Mouse (Mus musculus): ENCODE measurements around the gene Coq2. TPM values are rescaled to one million over a fixed set of nuclear protein-coding genes. Genes with fewer than 3 reads are reported as not detected.
A peak's percentile ranks its signal among the peaks of the same experiment; 100 is the strongest.

Gene Coq2
- polyA plus RNA-seq (2016; fragmentation: Nextera tagmentation; extraction: Ambion mirVana), result 60.5 and 69.0 TPM in 2 replicates

GRCm38 (mm10) chr5:100674711-100675376, at the start of gene Coq2:
Gene Coq2 (minus strand): TSS chr5:100675140.
- H3K4me3 ChIP-seq, result peak within 1 kb of the TSS; percentile 83
- H3K27ac ChIP-seq, result peak within 1 kb of the TSS; percentile 93
- DNase-seq (ENCODE audit: low spot score), result peak; percentile 86
- 12% methylated on average over 17 of the region's 17 CpGs for WGBS
- peaks cover 19% of the 10 kb centered on the region for H3K4me1 ChIP-seq
- H3K27me3 ChIP-seq (ENCODE audit: low read depth, poor library complexity, severe bottlenecking), result no peaks in the 10 kb centered on the region
- H3K9me3 ChIP-seq (replicated peaks), result no peaks in the 10 kb centered on the region
- H3K36me3 ChIP-seq, result peaks cover 12% of the 10 kb centered on the region

- H3K27ac ChIP-seq, result peak within 1 kb of the TSS; percentile 79
- under 1% methylated on average over 53 of the region's 56 CpGs for WGBS
- peaks cover 38% of the 10 kb centered on the region for H3K27me3 ChIP-seq (ENCODE audit: low read depth, poor library complexity, severe bottlenecking)
- H3K36me3 ChIP-seq, result no peaks in the 10 kb centered on the region
- peaks cover 14% of the 10 kb centered on the region for H3K4me1 ChIP-seq
- peak within 1 kb of the TSS; percentile 60 for H3K4me3 ChIP-seq
- DNase-seq (ENCODE audit: low spot score), result peak; percentile 71
- no peaks in the 10 kb centered on the region for H3K9me3 ChIP-seq (replicated peaks)
Observed at GRCm38 (mm10) chr5:100719235-100720088, 44.5 kb upstream of the Coq2 start, which contains the start of gene Hpse. Gene Hpse (minus strand): TSS chr5:100719716.

- Histone ChIP-seq H3K4me3 (no peak overlapping the region), H3K9me3 (replicated peaks) (no peaks in the 10 kb centered on the region), H3K36me3 (no peaks in the 10 kb centered on the region), H3K27me3 (ENCODE audit: low read depth, poor library complexity, severe bottlenecking) (peaks cover 37% of the 10 kb centered on the region), H3K27ac (no peak overlapping the region), H3K4me1 (peaks cover 14% of the 10 kb centered on the region)
- WGBS, result 93% methylated on average over 15 of the region's 15 CpGs
- no peak for DNase-seq (ENCODE audit: low spot score)
Observed at GRCm38 (mm10) chr5:100716762-100717161, 41.8 kb upstream of the Coq2 start.

GRCm38 (mm10) chr5:100711219-100711618, 36.3 kb upstream of the Coq2 start:
- Histone ChIP-seq H3K4me1 (peaks cover 15% of the 10 kb centered on the region), H3K36me3 (no peaks in the 10 kb centered on the region), H3K4me3 (no peak overlapping the region), H3K27ac (peak overlapping the region; percentile 71), H3K9me3 (replicated peaks) (no peaks in the 10 kb centered on the region), H3K27me3 (ENCODE audit: low read depth, poor library complexity, severe bottlenecking) (no peaks in the 10 kb centered on the region)
- no peak for DNase-seq (ENCODE audit: low spot score)
- 93% methylated on average over 6 of the region's 6 CpGs for WGBS

GRCm38 (mm10) chr5:100710012-100710411, 35.1 kb upstream of the Coq2 start:
- Histone ChIP-seq H3K36me3 (no peaks in the 10 kb centered on the region), H3K4me1 (peaks cover 15% of the 10 kb centered on the region)
- WGBS, result 47% methylated on average over 2 of the region's 2 CpGs

GRCm38 (mm10) chr5:100709035-100709434, 34.1 kb upstream of the Coq2 start:
- Histone ChIP-seq H3K4me1 (peaks cover 15% of the 10 kb centered on the region), H3K4me3 (no peak overlapping the region), H3K9me3 (replicated peaks) (no peaks in the 10 kb centered on the region), H3K36me3 (no peaks in the 10 kb centered on the region), H3K27ac (no peak overlapping the region), H3K27me3 (ENCODE audit: low read depth, poor library complexity, severe bottlenecking) (no peaks in the 10 kb centered on the region)
- DNase-seq (ENCODE audit: low spot score), result no peak
- 92% methylated on average over 6 of the region's 6 CpGs for WGBS

More at GRCm38 (mm10) chr5:100710012-100710411, 35.1 kb upstream of the Coq2 start:
- Histone ChIP-seq H3K27ac (peak overlapping the region; percentile 71), H3K9me3 (replicated peaks) (no peaks in the 10 kb centered on the region), H3K27me3 (ENCODE audit: low read depth, poor library complexity, severe bottlenecking) (no peaks in the 10 kb centered on the region), H3K4me3 (peak overlapping the region; percentile 6; the same call in 1 of the 2 replicates)
- DNase-seq (ENCODE audit: low spot score), result peak; percentile 34

GRCm38 (mm10) chr5:100706675-100707074, 31.7 kb upstream of the Coq2 start:
- Histone ChIP-seq H3K36me3 (no peaks in the 10 kb centered on the region), H3K4me1 (peaks cover 15% of the 10 kb centered on the region), H3K27me3 (ENCODE audit: low read depth, poor library complexity, severe bottlenecking) (no peaks in the 10 kb centered on the region), H3K27ac (no peak overlapping the region), H3K9me3 (replicated peaks) (no peaks in the 10 kb centered on the region), H3K4me3 (no peak overlapping the region)
- no peak for DNase-seq (ENCODE audit: low spot score)
- WGBS, result 89% methylated on average over 8 of the region's 8 CpGs

GRCm38 (mm10) chr5:100704272-100704671, 29.3 kb upstream of the Coq2 start:
- Histone ChIP-seq H3K9me3 (replicated peaks) (no peaks in the 10 kb centered on the region), H3K36me3 (no peaks in the 10 kb centered on the region), H3K4me3 (no peak overlapping the region), H3K27me3 (ENCODE audit: low read depth, poor library complexity, severe bottlenecking) (no peaks in the 10 kb centered on the region), H3K4me1 (no peaks in the 10 kb centered on the region), H3K27ac (no peak overlapping the region)
- 92% methylated on average over 2 of the region's 2 CpGs for WGBS
- no peak for DNase-seq (ENCODE audit: low spot score)

GRCm38 (mm10) chr5:100702325-100702724, 27.4 kb upstream of the Coq2 start:
- Histone ChIP-seq H3K9me3 (replicated peaks) (no peaks in the 10 kb centered on the region), H3K36me3 (no peaks in the 10 kb centered on the region), H3K4me3 (no peak overlapping the region), H3K27me3 (ENCODE audit: low read depth, poor library complexity, severe bottlenecking) (no peaks in the 10 kb centered on the region), H3K4me1 (no peaks in the 10 kb centered on the region), H3K27ac (no peak overlapping the region)
- WGBS, result 92% methylated on average over 3 of the region's 3 CpGs
- no peak for DNase-seq (ENCODE audit: low spot score)

GRCm38 (mm10) chr5:100700861-100701620, 26.1 kb upstream of the Coq2 start:
- Histone ChIP-seq H3K27me3 (ENCODE audit: low read depth, poor library complexity, severe bottlenecking) (no peaks in the 10 kb centered on the region), H3K9me3 (replicated peaks) (no peaks in the 10 kb centered on the region), H3K36me3 (no peaks in the 10 kb centered on the region), H3K4me1 (no peaks in the 10 kb centered on the region), H3K27ac (no peak overlapping the region), H3K4me3 (no peak overlapping the region)
- 81% methylated on average over 13 of the region's 13 CpGs for WGBS
- no peak for DNase-seq (ENCODE audit: low spot score)

GRCm38 (mm10) chr5:100697886-100698285, 22.9 kb upstream of the Coq2 start:
- no peak overlapping the region for H3K4me3 ChIP-seq
- DNase-seq (ENCODE audit: low spot score), result no peak
- no peaks in the 10 kb centered on the region for H3K4me1 ChIP-seq
- no peaks in the 10 kb centered on the region for H3K9me3 ChIP-seq (replicated peaks)
- H3K27me3 ChIP-seq (ENCODE audit: low read depth, poor library complexity, severe bottlenecking), result no peaks in the 10 kb centered on the region
- no peak overlapping the region for H3K27ac ChIP-seq
- WGBS, result 78% methylated on average over 2 of the region's 2 CpGs
- H3K36me3 ChIP-seq, result no peaks in the 10 kb centered on the region

GRCm38 (mm10) chr5:100697398-100697797, 22.5 kb upstream of the Coq2 start:
- no peak overlapping the region for H3K4me3 ChIP-seq
- WGBS, result 81% methylated on average over 2 of the region's 2 CpGs
- H3K9me3 ChIP-seq (replicated peaks), result no peaks in the 10 kb centered on the region
- H3K4me1 ChIP-seq, result no peaks in the 10 kb centered on the region
- H3K27ac ChIP-seq, result no peak overlapping the region
- DNase-seq (ENCODE audit: low spot score), result no peak
- no peaks in the 10 kb centered on the region for H3K36me3 ChIP-seq
- no peaks in the 10 kb centered on the region for H3K27me3 ChIP-seq (ENCODE audit: low read depth, poor library complexity, severe bottlenecking)
